Mouse (Mus musculus): Measurements from ENCODE around the gene Sipa1l3.

- TF ChIP-seq CTCF (IDR thresholded peaks at IDR 0.05; ENCODE audit: borderline replicate concordance, insufficient read depth, low read depth, low read length) (no peak), POLR2A (IDR thresholded peaks at IDR 0.05; ENCODE audit: borderline replicate concordance, insufficient read depth, low read length) (no peak)
Measured at GRCm38 (mm10) chr7:29480183-29480582, 38.3 kb downstream of the Sipa1l3 start.
